Mouse (Mus musculus): ENCODE measurements around the gene Ssbp3. TPM values are rescaled to one million over a fixed set of nuclear protein-coding genes. Genes with fewer than 3 reads are reported as not detected.

Ssbp3 gene
- total RNA-seq, 2 experiments from 2014 or later = 109 to 115 TPM

DNA sequence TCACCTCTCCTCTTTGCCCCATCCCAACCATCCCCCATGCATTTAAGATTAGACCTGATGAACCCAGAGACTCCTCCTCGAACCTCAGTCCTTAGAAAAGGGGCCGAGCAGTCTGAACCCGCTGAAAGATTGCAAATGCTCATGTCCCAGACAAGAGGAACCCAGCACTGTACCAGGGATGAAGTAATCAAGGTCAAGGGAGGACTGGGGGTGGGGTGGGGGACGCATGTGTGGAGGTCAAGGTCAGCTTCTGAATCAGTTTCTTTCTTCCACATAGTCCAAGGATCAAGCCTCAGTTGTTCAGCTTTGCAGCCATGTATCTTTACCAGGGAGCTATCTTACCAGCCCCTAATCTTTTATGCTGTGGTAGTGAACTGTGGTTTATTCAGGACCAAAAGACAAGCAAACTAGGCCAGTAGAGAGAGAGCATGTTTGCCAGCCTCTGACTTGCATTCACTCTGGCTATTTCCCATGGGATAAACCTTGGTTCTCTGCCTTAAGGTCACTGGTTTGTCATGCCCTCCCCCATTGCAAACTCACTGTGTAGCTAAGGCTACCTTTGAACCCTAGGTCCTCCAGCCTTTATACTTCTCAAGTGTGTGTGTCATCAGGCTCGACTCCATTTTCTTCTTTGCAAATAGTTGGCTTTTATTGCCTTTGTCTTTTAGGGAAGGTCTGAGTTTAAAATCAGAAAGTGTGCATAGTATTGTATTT is 109.9 kb downstream of the Ssbp3 start:
- intact Hi-C loops (cut with DNase I) = no loop called here
- DNase-seq (ENCODE audit: low spot score in 2 of 2) = no peak

DNA sequence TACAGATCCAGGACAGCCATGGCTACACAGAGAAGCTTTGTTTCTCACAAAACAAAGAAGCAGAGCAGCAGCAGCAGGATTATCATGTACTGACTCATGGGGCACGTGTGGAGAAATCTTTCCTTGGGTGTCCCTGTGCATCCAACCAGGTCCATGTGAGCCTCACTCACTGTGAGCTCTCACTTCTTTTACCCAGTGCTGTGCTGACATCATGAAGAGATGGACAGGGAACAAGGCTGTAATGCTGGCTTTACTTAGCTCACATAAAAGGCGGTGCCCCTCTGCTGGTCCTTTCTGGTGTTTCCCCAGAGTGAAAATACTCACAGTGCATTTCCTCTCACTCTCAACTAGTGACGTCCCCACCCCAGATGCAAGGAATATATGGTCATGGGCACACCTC is 111.0 kb downstream of the Ssbp3 start:
- no peak for DNase-seq (ENCODE audit: low spot score in 2 of 2)
- intact Hi-C loops (cut with DNase I) = no loop called here

DNA sequence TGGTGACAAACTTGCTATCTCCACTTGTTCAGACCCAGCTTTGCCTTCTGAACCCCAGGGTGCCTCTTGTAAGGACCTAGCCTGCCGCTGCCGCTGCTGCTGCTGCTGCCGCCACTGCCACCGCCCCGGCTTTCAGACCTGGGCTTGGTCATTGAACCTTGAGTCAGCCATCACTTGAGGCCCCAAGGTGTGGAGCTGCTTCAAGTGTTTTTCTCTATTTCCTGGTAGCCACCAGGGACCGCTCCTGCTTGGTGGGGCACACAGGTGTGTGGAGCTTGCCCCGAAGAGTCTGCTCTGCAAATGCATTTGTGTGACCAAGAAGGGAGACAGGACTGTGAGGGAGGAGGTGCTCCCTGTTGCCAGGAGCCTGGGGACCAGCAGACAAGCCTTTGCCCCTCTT is 114.4 kb downstream of the Ssbp3 start:
- intact Hi-C loops (cut with DNase I) = no loop called here
- no peak for DNase-seq (ENCODE audit: low spot score in 2 of 2)

DNA sequence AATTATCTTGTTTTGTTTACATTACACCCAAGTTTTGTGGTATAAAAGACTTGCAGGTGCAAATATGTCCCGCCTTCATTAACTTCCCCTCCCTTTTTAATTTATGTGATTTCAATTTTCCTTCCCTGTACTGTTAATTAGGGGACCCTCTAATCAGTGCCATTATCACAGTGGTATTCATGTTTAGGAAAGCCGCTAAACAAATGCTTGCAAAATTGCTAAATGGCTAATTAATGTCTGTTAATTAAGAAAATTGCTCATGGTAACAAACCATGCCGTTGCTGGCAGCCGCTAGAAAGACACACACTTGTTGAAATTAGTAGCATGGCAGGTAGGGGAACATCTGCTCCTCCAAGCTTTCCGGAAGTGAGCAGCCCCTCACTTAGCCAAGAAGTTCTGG is 114.9 kb downstream of the Ssbp3 start:
- intact Hi-C loops (cut with DNase I) = no loop called here
- DNase-seq (ENCODE audit: low spot score in 2 of 2) = no peak

DNA sequence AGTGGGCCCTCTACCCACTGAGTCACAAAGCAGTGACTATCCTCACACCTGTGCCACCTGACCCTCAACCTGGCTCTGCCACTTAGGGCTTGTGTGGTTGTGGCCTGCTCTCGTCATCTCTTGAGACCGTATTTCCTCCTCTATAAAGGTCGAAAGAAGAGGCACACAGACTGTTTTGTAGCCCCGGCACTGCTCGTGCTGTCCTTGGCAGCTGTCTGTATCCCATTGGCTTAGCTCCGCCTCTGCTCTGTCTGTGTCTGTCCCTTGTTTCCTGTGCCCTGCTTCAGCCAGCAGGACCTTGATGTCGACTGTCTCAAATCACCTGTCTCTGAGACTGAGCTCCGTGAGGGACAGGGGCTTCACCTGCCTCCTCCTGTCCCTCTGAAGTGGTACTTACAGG is 116.0 kb downstream of the Ssbp3 start:
- DNase-seq (ENCODE audit: low spot score in 2 of 2) = no peak
- intact Hi-C loops (cut with DNase I) = no loop called here

DNA sequence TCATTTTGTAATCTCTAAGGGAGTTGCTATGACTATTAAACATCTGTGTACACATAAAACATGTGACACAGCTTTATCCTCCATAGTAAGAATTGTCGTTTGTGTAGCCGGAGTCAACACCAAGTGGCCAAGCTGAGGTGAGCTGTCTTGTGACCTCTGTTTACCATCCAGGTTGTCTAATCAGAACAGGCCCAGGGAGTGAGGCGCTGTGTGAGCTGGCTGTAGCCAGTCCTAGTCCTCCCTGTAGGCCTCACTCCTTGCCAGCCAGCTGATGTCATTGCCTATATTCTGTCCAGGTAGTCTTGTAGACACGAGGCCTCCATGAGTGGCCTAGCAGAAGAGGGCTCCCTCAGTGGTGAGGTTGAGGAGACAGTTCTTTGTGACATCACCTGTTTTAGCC is 125.2 kb downstream of the Ssbp3 start:
- no peak for DNase-seq (ENCODE audit: low spot score in 2 of 2)
- intact Hi-C loops (cut with DNase I) = no loop called here

DNA sequence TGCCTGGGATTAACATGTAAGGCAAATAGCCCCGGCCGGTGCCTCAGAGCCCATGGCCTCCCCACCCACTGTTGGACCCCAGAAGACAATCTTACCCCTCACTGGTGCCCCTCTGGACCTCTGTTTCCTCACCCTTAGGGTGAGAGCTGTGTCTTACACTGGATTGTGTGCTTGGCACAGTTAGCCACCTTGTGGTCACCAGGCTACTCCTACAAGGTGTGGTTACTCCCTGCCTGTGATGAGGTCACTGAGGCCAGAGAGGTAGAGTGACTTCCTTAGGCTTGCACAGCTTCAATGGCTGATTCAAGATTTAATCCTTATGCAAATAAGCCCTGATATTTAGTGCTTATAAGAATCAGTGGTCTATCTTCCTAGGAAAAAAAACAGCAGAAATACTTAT is 126.5 kb downstream of the Ssbp3 start:
- no peak for DNase-seq (ENCODE audit: low spot score in 2 of 2)

DNA sequence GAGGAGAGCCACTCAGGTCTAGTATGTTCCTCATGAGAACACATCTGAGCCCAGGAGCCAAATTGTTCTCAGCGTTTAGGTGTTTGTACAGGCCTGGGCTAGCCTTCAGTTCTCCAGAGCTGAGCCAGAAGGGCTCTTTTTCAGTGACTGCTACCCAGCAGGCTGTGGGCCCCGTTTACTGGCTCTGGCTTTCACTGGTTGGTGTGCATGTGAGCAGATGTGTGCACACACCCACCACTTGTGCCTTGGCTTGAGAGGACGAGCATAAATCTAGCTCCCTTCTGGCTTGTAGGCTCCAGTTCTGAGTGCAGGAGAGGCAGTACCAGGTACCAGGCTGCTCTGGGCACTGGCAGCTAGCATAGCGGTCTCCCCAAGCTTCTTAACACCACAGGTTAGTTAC is 127.8 kb downstream of the Ssbp3 start:
- DNase-seq (ENCODE audit: low spot score in 2 of 2) = peak; percentile 26 to 33
- intact Hi-C loops (cut with DNase I) = no loop called here

More for the DNA sequence above, 126.5 kb downstream of the Ssbp3 start:
- intact Hi-C loops (cut with DNase I) = no loop called here

DNA sequence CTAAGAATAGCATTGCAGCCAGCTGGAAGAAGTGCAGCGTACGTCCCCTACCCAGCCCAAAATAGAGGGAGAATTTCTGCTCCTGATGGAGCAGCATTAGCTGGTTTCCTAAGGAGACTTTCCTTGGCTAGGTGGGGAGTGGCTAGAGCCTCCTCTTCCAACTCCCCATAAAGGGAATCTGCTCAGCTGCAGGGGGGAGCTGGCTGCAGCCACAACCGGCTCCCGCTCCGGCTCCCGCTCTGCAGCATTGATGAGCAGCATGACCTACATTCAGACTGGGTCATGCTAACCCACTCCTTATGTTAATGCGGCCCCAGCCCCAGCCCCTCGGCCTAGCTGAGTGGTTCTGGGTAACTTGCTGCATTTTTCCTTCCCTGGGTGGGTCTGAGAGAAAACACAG is 128.8 kb downstream of the Ssbp3 start:
- intact Hi-C loops (cut with DNase I) = no loop called here
- peak; percentile 54 to 61 for DNase-seq (ENCODE audit: low spot score in 2 of 2)

DNA sequence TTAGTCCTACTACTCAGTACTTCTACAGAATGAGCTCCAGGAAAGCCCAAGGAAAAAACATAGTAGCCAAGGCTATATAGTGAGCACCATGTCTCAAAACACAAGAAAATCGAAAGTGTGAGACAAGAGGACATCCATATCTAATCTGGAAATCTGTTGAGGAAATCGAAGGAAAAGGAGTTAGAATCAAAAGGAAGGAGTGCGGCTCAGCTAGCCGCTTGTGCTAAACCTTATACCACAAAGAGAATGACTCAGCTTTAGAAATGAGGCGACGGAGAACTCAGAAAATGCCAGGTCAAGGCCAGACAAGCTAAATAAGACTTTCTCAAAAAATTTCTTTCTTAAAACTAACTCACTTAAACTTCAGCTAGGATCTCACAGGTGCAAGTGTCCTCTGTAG is 131.8 kb downstream of the Ssbp3 start:
- intact Hi-C loops (cut with DNase I) = no loop called here
- no peak for DNase-seq (ENCODE audit: low spot score in 2 of 2)

DNA sequence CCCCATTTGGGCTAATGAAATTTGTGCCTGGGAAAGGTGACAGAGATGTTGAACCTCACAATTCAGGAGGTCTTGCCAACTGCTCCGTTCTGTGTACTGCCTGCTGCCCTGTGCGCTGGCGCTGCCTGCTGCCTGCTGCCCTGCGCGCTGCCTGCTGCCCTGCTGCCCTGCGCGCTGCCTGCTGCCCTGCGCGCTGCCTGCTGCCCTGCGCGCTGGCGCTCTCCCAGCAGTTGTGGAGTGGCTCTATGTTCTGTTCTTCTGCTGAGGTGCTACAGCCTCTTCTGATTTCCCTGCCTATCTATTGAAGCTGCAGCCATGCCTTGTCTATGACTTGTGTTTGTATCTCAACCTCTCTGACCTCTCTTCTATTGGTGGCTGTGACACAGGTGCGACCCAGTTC is 134.7 kb downstream of the Ssbp3 start:
- intact Hi-C loops (cut with DNase I) = no loop called here
- no peak for DNase-seq (ENCODE audit: low spot score in 2 of 2)

DNA sequence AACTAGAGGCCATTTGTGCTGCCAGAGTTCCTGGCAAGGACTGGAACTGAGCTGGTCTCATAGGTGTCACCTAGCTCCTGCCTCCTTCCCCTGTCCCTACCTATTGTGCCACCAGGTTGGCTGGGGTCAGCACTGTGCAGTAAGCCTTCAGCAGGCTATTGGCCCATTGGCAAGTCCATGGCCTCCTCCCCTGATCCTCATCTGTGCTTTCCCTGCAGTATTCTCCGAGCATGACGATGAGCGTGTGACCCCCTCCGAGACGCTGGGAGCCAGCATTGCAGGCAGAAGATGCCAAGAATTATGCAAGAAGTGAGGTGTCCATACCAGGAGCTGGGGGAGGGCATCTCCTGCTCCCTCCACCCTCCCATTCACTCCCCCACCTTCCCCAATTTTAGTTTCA is 137.3 kb downstream of the Ssbp3 start:
- intact Hi-C loops (cut with DNase I) = no loop called here
- no peak for DNase-seq (ENCODE audit: low spot score in 2 of 2)

DNA sequence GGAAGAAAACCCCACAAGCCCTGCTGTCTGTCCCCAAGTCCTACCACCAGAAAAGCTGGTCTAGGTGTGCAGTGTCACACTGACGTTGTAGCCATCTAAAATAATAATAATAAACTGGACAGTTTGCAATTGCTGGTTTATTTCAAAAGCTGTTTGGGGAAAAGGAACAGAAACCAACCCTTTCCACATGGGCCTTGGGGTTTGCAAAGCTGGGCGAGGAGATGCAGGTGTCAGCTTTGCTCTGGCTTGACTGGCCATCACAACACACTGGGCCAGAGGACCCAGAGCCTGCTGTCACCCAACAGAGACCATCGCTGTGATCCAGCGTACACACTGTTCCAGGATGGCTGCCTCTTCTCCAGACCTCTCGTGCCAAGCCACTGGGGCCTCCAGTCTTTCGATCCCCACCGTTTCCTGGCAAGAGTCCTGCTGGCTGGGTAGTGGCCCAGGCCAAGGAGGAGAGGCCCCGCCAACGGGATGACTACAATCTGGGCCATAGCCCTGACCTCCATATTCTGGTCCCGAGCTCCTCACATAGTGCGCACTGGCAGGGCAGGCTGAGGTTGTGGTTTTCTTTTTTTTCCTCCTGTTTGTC is 138.2 kb downstream of the Ssbp3 start:
- DNase-seq (ENCODE audit: low spot score in 2 of 2) = peak; percentile 40 to 52
- intact Hi-C loops (cut with DNase I) = no loop called here

DNA sequence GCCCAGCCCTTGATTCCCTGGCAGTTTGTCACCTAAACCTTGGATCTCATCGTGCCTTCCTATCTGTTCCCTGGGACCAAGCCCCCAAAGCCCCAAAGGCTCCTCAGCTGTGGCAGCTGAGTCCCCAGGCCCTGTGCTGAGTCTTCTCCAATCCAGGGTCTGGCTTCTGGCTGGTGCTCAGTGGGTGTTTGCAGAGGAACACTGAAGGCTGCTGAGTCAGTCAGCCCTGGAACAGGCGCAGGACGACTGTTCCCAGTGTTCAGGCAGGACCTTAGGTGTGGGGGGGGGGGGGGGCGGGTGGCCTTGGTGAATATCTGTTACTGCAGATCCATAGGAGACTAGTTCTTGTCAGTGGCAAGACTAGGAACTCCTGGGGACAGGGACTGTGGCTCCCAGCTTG is 141.4 kb downstream of the Ssbp3 start:
- intact Hi-C loops (cut with DNase I) = no loop called here
- DNase-seq (ENCODE audit: low spot score in 2 of 2) = no peak

DNA sequence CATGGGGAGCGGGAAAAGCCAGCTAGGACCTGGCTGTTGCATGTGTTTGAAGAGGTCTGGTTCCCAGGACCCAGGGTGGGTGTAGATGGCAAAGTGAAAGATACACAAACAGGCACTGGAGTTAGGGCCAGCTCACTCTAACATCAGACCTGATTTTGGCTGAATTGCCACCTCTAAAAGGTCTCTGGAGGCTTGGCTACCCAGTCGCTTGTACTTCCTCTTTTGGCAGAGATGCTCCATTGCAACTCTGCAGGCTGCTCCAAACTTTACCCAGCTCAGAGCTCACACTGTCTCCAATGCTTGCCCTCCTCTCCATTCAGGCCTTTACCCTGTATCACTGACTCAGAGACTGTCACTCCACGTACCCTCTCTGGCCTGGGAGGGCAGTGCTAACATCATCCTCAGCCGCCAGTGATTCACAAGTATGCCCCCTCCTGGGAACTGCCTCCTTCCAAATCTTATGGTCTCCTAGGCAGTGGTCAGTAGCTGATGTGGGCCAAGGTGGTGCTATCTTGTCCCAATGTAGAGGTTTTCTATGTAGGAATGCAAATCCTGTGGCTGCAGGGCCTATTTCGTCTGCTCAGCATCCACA is 142.6 kb downstream of the Ssbp3 start:
- no peak for DNase-seq (ENCODE audit: low spot score in 2 of 2)
- intact Hi-C loops (cut with DNase I) = no loop called here

DNA sequence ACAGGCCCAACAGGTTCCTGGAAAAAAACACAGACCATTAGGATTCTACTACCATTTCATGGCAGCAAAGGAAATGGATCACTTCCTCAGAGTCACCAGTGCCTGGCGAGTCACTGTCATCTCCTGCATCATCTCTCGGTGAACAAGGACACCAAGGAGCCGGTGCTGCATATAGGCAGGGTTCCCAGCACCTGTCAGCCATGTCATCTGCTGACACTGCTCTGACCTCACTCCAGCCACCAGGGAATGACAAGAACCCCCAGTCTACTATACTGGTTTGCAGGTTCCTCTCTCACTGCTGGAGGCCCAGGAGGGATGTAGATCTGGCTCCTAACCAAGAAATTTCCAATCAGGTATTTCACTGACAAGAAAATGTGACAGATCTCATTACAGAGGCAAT is 145.6 kb downstream of the Ssbp3 start:
- DNase-seq (ENCODE audit: low spot score in 2 of 2) = no peak
- intact Hi-C loops (cut with DNase I) = no loop called here

DNA sequence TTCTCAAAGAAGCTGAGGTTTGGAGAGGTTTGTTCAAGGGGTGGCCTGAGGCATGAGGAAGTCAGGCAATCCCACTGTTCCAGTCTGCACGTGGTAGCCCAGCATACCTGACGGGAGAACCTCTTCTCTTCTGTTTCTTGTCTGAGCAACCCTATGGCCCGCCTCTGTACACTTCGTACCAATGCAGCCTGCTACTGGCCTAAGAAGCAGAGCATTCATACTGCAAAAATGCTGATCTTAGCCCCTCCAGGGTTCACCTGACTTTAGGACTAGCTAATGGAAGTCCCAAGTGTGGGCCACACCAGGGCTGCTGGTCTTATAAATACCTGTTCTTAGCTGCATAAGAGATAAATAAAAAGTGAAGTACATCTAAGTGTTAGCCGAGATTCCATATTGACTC is 147.8 kb downstream of the Ssbp3 start:
- no peak for DNase-seq (ENCODE audit: low spot score in 2 of 2)
- intact Hi-C loops (cut with DNase I) = no loop called here

DNA sequence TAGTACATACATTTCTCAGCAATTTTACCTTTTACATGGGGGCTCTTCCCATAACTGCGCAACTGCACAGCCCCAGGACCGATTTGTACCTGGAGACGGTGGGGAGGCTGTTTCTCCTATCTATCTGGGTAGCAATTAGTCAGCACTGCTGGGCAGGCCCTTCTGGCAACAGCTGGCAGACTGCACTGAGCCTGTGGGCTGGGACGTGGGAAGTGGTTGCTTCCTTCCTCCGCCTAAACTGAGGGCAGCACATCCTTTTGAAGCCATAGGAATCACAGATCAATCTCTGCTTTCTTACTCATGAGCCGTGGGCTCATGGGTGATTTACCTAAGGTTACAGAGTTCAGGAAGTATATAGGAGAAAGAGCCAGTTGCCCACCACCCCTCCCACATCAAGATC is 148.3 kb downstream of the Ssbp3 start:
- DNase-seq (ENCODE audit: low spot score in 2 of 2) = no peak
- intact Hi-C loops (cut with DNase I) = no loop called here

DNA sequence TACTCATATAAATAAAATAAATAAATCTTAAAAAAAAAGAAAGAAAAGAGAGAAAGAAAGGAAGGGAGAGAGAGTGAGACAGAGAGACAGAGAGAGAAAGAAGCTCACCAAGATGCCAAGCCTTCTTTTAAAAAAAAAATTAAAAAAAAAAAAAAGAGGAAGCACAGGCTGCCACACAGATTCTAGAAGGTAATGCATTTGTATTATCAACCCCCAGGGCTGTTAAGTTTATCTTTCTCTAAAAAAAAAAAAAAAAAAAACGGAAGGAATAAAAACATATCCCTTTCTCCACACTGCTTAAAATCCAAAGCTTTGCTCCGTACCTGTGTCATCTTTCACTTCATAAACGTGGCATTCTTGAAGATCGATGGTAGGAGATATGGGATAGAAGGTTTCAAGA is 151.1 kb downstream of the Ssbp3 start:
- intact Hi-C loops (cut with DNase I) = no loop called here
- DNase-seq (ENCODE audit: low spot score in 2 of 2) = no peak

DNA sequence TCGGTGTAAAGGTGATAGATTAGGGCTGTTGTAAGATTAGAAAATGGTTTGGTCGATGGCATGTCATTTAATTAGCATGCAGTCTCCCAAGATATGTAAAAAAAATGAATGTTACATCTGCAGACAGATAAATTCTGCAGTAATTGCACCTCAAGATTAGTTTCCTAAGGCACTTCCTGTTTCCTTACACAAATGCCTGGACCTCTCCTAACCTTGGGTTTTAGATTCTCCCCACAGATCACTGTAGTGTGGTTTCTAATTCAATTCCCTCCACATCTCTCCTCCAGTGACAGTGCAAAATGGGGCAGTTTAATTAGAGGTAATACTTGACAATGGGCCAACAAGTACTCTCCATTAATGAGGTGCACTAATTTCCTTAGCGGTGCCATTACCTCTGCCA is 152.7 kb downstream of the Ssbp3 start:
- DNase-seq (ENCODE audit: low spot score in 2 of 2) = no peak
- intact Hi-C loops (cut with DNase I) = no loop called here

DNA sequence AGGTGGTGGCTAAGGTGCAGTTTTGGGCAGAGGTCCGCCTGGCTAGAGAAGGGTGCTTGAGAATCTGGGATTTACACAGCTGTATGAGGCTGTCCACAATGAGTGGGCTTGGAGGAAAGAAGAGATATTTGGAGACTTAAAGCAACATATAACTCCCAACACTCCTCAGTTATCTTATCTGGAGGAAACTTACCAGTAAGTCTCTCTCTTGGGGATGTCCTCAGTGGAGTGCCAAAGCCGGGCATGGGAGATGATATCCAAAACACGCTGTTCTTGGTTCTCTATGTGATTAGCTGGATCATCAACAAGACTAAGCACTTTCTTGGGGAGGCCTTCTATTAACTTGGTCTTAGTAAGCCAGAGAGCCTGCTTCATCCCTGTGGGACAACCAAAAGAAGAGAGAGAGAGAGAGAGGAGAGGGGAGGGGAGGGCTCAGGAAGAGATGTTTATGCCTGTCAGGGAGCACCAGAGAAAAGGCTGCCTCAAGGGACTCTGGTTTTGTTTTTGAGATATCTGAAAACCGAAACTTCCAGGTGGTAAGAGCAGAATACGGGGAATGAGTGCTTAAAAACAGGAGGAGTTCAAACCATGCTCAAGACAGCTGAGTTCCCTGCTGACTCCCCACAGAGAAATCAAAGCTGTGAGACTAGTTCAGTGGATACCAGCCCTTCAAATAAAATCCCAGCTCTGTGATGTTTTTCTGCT is 154.0 kb downstream of the Ssbp3 start:
- intact Hi-C loops (cut with DNase I) = loop anchor here (5.0 kb wide), 2 partner anchors 98 to 227 kb away; no protein-coding TSS in a partner anchor
- no peak for DNase-seq (ENCODE audit: low spot score in 2 of 2)

Data from left cerebral cortex, postnatal 14 days (tissue).